Mouse (Mus musculus) hindbrain, embryonic 11.5 days (tissue): ENCODE measurements around the gene Sipa1l3. TPM values are rescaled to one million over a fixed set of nuclear protein-coding genes. Genes with fewer than 3 reads are reported as not detected.

Experiments used
- ATAC-seq: fragments of 200-750 bp; cut with Nextera tagmentation; 2 replicates; pipeline ENCODE4 v1.8.0; 2017; ENCODE audit warnings: mild to moderate bottlenecking, moderate TSS enrichment, moderate library complexity; ENCODE audit not compliant: low FRiP score
- DNase-seq: peaks from one replicate; pipeline ENCODE4 v3.0.0-alpha.2; 2015; ENCODE audit warnings: low spot score
- H3K27ac ChIP-seq: fragments of 300-500 bp; sonication (generic); 2 replicates; pipeline ENCODE4 v1.5.1; 2014; ENCODE audit warnings: mild to moderate bottlenecking, low read depth, low read length
- H3K27me3 ChIP-seq: fragments of 300-500 bp; sonication (generic); 2 replicates; pipeline ENCODE4 v1.6.1; 2014; ENCODE audit warnings: mild to moderate bottlenecking, low read length, moderate library complexity, mixed read lengths; ENCODE audit not compliant: control insufficient read depth, insufficient read depth
- H3K36me3 ChIP-seq: fragments of 300-500 bp; sonication (generic); 2 replicates; pipeline ENCODE4 v1.6.1; 2014; ENCODE audit warnings: mild to moderate bottlenecking, low read length, moderate library complexity, mixed read lengths; ENCODE audit not compliant: control insufficient read depth, insufficient read depth
- H3K4me1 ChIP-seq: fragments of 300-500 bp; sonication (generic); replicated peaks from 2 replicates; pipeline ENCODE4 v1.6.1; 2014; ENCODE audit warnings: low read length, mixed read lengths; ENCODE audit not compliant: control insufficient read depth, insufficient read depth
- H3K4me2 ChIP-seq: fragments of 300-500 bp; sonication (generic); replicated peaks from 2 replicates; pipeline ENCODE4 v1.6.1; 2014; ENCODE audit warnings: mild to moderate bottlenecking, low read depth, low read length
- H3K4me3 ChIP-seq: fragments of 300-500 bp; sonication (generic); 2 replicates; pipeline ENCODE4 v1.5.1; 2014; ENCODE audit warnings: low read depth, low read length
- H3K9ac ChIP-seq: fragments of 300-500 bp; sonication (generic); 2 replicates; pipeline ENCODE4 v1.6.1; 2014; ENCODE audit warnings: low read depth, low read length
- H3K9me3 ChIP-seq: fragments of 300-500 bp; sonication (generic); 2 replicates; pipeline ENCODE4 v1.6.1; 2016; ENCODE audit warnings: low read length; ENCODE audit not compliant: control insufficient read depth
- WGBS: fragments of 180-500 bp; shearing (Covaris S2); extraction: QIAGEN DNeasy Blood & Tissue Kit; methylation state at CpG from one replicate; pipeline ENCODE4 v1.1.7; 2014; 5-methylcytosine and 5-hydroxymethylcytosine counted together
- polyA plus RNA-seq: library from polyadenylated mRNA; unstranded; fragments of >200 nt; fragmentation: Nextera tagmentation; extraction: Ambion mirVana; gene quantifications from 2 replicates; pipeline ENCODE4 v1.2.1, GENCODE M21; 2014

Gene Sipa1l3
- polyA plus RNA-seq, 1 experiment from 2014 or later, result 11.2 TPM

DNA sequence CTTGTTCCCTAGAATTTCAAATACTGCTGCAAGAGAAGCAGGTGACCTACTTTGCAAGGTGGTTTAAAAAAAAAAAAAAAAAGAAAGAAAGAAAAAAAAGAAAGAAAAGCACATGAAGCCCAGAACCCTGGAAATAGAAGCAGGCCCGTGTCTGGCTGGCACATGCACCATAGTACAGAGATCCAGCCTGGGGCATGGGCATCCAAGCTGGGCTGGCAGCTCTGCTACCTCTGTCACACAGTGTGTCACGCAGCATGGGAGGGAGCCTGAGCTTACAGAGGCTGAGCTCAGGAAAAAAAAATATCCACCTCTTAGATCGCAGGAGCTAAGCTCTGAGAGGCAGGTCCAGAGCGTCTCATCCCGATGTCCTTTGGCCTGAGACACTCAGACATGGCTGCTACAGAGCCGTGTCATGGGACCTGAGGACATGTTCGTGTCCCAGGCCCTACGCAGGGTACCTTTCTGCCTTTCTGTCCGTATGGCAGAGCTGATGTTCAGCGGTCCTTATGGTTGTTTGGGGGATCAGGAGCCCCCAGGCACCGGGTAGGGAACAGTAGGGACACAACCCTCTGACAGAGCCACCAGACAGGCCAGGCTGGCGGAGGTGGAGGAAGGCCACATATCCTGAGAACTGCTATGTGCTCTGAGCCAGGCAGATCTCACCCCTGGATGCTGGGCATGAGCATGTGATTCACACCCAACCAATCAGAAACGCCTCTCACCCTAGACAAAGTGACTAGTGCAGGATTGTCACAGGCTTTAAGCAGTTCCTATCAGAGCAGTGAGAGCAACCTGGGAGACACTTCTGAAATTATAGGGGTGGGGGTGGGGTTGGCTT lies 151.1 kb downstream of the Sipa1l3 start:
- peak overlapping the region; percentile 31; the same call in 1 of the 2 replicates for H3K9ac ChIP-seq
- H3K4me3 ChIP-seq, result no peak overlapping the region
- 0 out of 2 replicates have a peak overlapping the region, but pooled peaks have one; percentile 17 for H3K27ac ChIP-seq
- no peaks in the 10 kb centered on the region for H3K27me3 ChIP-seq
- ATAC-seq (peak; percentile 77), DNase-seq (no peak)
- no peaks in the 10 kb centered on the region for H3K4me1 ChIP-seq
- WGBS, result 86% methylated on average over 13 of the region's 13 CpGs
- H3K36me3 ChIP-seq, result no peaks in the 10 kb centered on the region
- no peaks in the 10 kb centered on the region for H3K9me3 ChIP-seq
- no peak overlapping the region for H3K4me2 ChIP-seq

GRCm38 (mm10) chr7:29364052-29364451 lies 154.4 kb downstream of the Sipa1l3 start:
- ATAC-seq (peak; percentile 57; the same call in 1 of the 2 replicates), DNase-seq (peak; percentile 62)
- H3K4me1 ChIP-seq, result no peaks in the 10 kb centered on the region
- H3K27me3 ChIP-seq, result no peaks in the 10 kb centered on the region
- H3K36me3 ChIP-seq, result no peaks in the 10 kb centered on the region
- no peak overlapping the region for H3K4me3 ChIP-seq
- no peaks in the 10 kb centered on the region for H3K9me3 ChIP-seq
- no peak overlapping the region for H3K9ac ChIP-seq
- H3K27ac ChIP-seq, result no peak overlapping the region
- H3K4me2 ChIP-seq, result no peak overlapping the region
- WGBS, result 31% methylated on average over 4 of the region's 4 CpGs

- DNase-seq, result no peak
- no peak overlapping the region for H3K9ac ChIP-seq
- H3K4me3 ChIP-seq, result no peak overlapping the region
- H3K9me3 ChIP-seq, result no peaks in the 10 kb centered on the region
- no peak for ATAC-seq
- H3K27ac ChIP-seq, result no peak overlapping the region
- no peaks in the 10 kb centered on the region for H3K36me3 ChIP-seq
- H3K4me2 ChIP-seq, result no peak overlapping the region
- WGBS, result 96% methylated on average over 13 of the region's 13 CpGs
- H3K4me1 ChIP-seq, result no peaks in the 10 kb centered on the region
- no peaks in the 10 kb centered on the region for H3K27me3 ChIP-seq
These were observed 156.9 kb downstream of the Sipa1l3 start for GRCm38 (mm10) chr7:29361497-29361896.

DNA sequence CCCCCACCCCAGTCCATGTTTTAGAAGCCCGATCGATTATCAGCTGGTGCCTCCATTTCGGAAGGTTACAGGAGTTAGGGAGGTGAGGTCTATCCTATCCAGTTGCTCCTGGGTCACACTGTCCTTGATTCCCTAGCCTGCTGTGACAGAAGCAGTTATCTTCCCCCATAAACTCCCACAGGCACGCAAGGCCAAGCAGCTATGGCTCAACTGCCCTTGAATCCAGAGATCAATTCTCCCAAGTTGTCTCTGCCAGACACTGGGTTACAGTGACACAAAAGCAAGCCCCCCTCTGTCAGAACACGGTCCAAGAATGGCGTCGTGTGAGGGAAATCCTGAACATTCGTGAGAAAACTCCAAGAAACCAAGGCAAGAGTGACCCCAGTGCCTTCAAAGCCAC lies 163.0 kb downstream of the Sipa1l3 start:
- H3K4me2 ChIP-seq, result no peak overlapping the region
- H3K36me3 ChIP-seq, result no peaks in the 10 kb centered on the region
- no peak overlapping the region for H3K27ac ChIP-seq
- H3K4me3 ChIP-seq, result no peak overlapping the region
- DNase-seq (no peak), ATAC-seq (no peak)
- H3K4me1 ChIP-seq, result no peaks in the 10 kb centered on the region
- no peak overlapping the region for H3K9ac ChIP-seq
- no peaks in the 10 kb centered on the region for H3K27me3 ChIP-seq
- 94% methylated on average over 8 of the region's 8 CpGs for WGBS
- H3K9me3 ChIP-seq, result no peaks in the 10 kb centered on the region

GRCm38 (mm10) chr7:29354161-29354560 lies 164.3 kb downstream of the Sipa1l3 start:
- H3K27ac ChIP-seq, result no peak overlapping the region
- no peak for DNase-seq
- H3K36me3 ChIP-seq, result no peaks in the 10 kb centered on the region
- ATAC-seq, result no peak
- no peaks in the 10 kb centered on the region for H3K27me3 ChIP-seq
- H3K4me2 ChIP-seq, result no peak overlapping the region
- WGBS, result 88% methylated on average over 8 of the region's 8 CpGs
- no peaks in the 10 kb centered on the region for H3K4me1 ChIP-seq
- no peaks in the 10 kb centered on the region for H3K9me3 ChIP-seq
- H3K9ac ChIP-seq, result no peak overlapping the region
- H3K4me3 ChIP-seq, result no peak overlapping the region

DNA sequence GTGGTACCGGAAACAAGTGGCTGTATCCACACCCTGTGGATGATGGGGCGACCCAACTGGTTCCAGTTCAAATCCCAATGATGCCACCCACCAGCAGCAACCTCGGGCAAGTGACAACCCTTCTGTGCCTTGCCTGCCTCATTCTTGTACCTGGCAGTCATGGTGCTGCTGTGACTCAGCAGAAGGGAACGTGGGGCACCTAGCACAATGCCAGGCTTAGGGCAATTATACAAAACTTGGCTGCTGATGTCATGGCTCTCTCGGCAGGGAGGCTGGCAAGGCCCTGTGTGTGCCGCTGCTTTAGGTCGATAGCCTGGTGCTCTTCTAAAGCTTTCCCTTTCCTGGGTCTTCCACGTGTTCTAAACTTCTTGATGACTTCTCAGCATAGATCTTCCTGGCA lies 166.2 kb downstream of the Sipa1l3 start:
- no peak overlapping the region for H3K9ac ChIP-seq
- no peak overlapping the region for H3K27ac ChIP-seq
- H3K36me3 ChIP-seq, result no peaks in the 10 kb centered on the region
- ATAC-seq, result no peak
- H3K4me2 ChIP-seq, result no peak overlapping the region
- no peaks in the 10 kb centered on the region for H3K27me3 ChIP-seq
- H3K9me3 ChIP-seq, result no peaks in the 10 kb centered on the region
- H3K4me1 ChIP-seq, result no peaks in the 10 kb centered on the region
- 93% methylated on average over 8 of the region's 8 CpGs for WGBS
- no peak overlapping the region for H3K4me3 ChIP-seq
- DNase-seq, result no peak

DNA sequence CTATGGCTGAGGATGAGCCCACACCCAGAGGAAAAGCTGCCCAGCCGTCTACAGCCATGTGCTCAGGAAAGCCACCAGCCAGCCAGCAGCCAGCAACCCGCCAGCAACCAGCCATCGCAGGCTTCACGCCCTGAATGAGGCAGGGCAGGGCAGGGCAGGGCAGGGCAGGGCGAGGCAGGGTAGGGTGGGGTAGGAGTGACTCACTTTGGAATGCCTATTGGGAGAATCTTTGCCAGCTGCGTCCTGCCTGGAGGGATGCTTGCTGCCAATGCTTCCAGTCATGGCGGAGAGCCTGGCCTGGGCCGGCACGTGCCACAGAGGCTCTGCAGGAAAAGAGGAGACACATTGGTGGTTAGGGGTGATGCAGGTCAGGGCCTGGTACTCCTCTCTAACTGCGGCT lies 168.0 kb downstream of the Sipa1l3 start:
- DNase-seq (no peak), ATAC-seq (no peak)
- no peaks in the 10 kb centered on the region for H3K9me3 ChIP-seq
- no peak overlapping the region for H3K27ac ChIP-seq
- H3K27me3 ChIP-seq, result no peaks in the 10 kb centered on the region
- no peak overlapping the region for H3K4me2 ChIP-seq
- H3K36me3 ChIP-seq, result no peaks in the 10 kb centered on the region
- 92% methylated on average over 10 of the region's 10 CpGs for WGBS
- no peak overlapping the region for H3K9ac ChIP-seq
- H3K4me1 ChIP-seq, result no peaks in the 10 kb centered on the region
- H3K4me3 ChIP-seq, result no peak overlapping the region

- no peak for ATAC-seq
- WGBS, result 51% methylated on average over 3 of the region's 3 CpGs
- no peak overlapping the region for H3K4me2 ChIP-seq
- no peaks in the 10 kb centered on the region for H3K36me3 ChIP-seq
- no peak overlapping the region for H3K27ac ChIP-seq
- no peak for DNase-seq
- no peaks in the 10 kb centered on the region for H3K27me3 ChIP-seq
- H3K9me3 ChIP-seq, result no peaks in the 10 kb centered on the region
- H3K4me1 ChIP-seq, result no peaks in the 10 kb centered on the region
- H3K9ac ChIP-seq, result no peak overlapping the region
- no peak overlapping the region for H3K4me3 ChIP-seq
These were observed 172.2 kb downstream of the Sipa1l3 start for GRCm38 (mm10) chr7:29346212-29346611.

GRCm38 (mm10) chr7:29345534-29345933 lies 172.9 kb downstream of the Sipa1l3 start:
- Histone ChIP-seq H3K4me3 (no peak overlapping the region), H3K27me3 (no peaks in the 10 kb centered on the region), H3K36me3 (no peaks in the 10 kb centered on the region), H3K27ac (no peak overlapping the region), H3K9ac (no peak overlapping the region), H3K9me3 (no peaks in the 10 kb centered on the region), H3K4me2 (no peak overlapping the region), H3K4me1 (no peaks in the 10 kb centered on the region)
- WGBS, result 77% methylated on average over 4 of the region's 4 CpGs
- ATAC-seq, result no peak
- no peak for DNase-seq
